Mouse (Mus musculus) MEL (cell line): ENCODE measurements around the gene Porcn. TPM values are rescaled to one million over a fixed set of nuclear protein-coding genes. Genes with fewer than 3 reads are reported as not detected.

Source experiments
- DNase-seq: peaks from one replicate; pipeline ENCODE4 v3.0.0; 2011; ENCODE audit warnings: low read depth, low spot score
- H3K27ac ChIP-seq: 2 replicates; pipeline ENCODE4 v1.5.1; 2012; ENCODE audit warnings: low read depth, mild to moderate bottlenecking, control low read depth, low read length, moderate library complexity; ENCODE audit not compliant: control insufficient read depth
- H3K27me3 ChIP-seq, 2 experiments: fragments of 150-350 bp in 1 of 2; sonication (generic) in 1 of 2; 2 replicates each; pipeline ENCODE4 v1.6.1; 2012; ENCODE audit warnings: low read length in 2 of 2, mild to moderate bottlenecking in 2 of 2, improper control_type of control experiment in 1 of 2, moderate library complexity in 1 of 2; ENCODE audit not compliant: insufficient read depth in 2 of 2, control insufficient read depth in 1 of 2
- H3K36me3 ChIP-seq, 2 experiments: 2 replicates each; pipeline ENCODE4 v1.6.1; 2012 to 2014; ENCODE audit warnings: low read length in 2 of 2, improper control_type of control experiment in 1 of 2, inconsistent platforms in 1 of 2, mild to moderate bottlenecking in 1 of 2; ENCODE audit not compliant: insufficient read depth in 2 of 2, control insufficient read depth in 1 of 2
- H3K4me1 ChIP-seq, 2 experiments: fragments of 150-350 bp in 1 of 2; sonication (generic) in 1 of 2; 2 replicates each; pipeline ENCODE4 v1.6.1; 2012; ENCODE audit warnings: low read length in 2 of 2, improper control_type of control experiment in 1 of 2, mild to moderate bottlenecking in 1 of 2; ENCODE audit not compliant: insufficient read depth in 2 of 2, control insufficient read depth in 1 of 2
- H3K4me3 ChIP-seq, 2 experiments: fragments of 150-350 bp in 1 of 2; sonication (generic) in 1 of 2; 2 replicates each; pipeline ENCODE4 v1.5.1; 2012; ENCODE audit warnings: low read depth in 2 of 2, low read length in 2 of 2, mild to moderate bottlenecking in 2 of 2, moderate library complexity in 2 of 2, control low read depth in 1 of 2, improper control_type of control experiment in 1 of 2; ENCODE audit not compliant: control insufficient read depth in 1 of 2, insufficient read depth in 1 of 2
- H3K79me2 ChIP-seq: 2 replicates; pipeline ENCODE4 v1.6.1; 2012; ENCODE audit warnings: mild to moderate bottlenecking, low read length, moderate library complexity; ENCODE audit not compliant: control insufficient read depth, poor library complexity, insufficient read depth
- H3K9ac ChIP-seq: 2 replicates; pipeline ENCODE4 v1.6.1; 2012; ENCODE audit warnings: low read depth, mild to moderate bottlenecking, control low read depth, low read length, moderate library complexity; ENCODE audit not compliant: control insufficient read depth, poor library complexity, severe bottlenecking
- H3K9me3 ChIP-seq: fragments of 150-350 bp; sonication (generic); replicated peaks from 2 replicates; pipeline ENCODE4 v1.6.1; 2012; ENCODE audit warnings: mild to moderate bottlenecking, low read length, improper control_type of control experiment, moderate library complexity; ENCODE audit not compliant: insufficient read depth
- E2F4 ChIP-seq: IDR thresholded peaks from 2 replicates; pipeline ENCODE4 v1.6.1; 2011; ENCODE audit warnings: low read depth, low read length, improper control_type of control experiment, borderline replicate concordance
- EP300 ChIP-seq, 2 experiments: IDR thresholded peaks; 2 replicates each; pipeline ENCODE4 v1.6.1; 2011; ENCODE audit warnings: improper control_type of control experiment in 2 of 2, low read length in 2 of 2, low read depth in 1 of 2, mild to moderate bottlenecking in 1 of 2
- ETS1 ChIP-seq: IDR thresholded peaks from 2 replicates; pipeline ENCODE4 v1.6.1; 2012; ENCODE audit warnings: low read depth, mild to moderate bottlenecking, inconsistent platforms, low read length, improper control_type of control experiment, moderate library complexity
- GABPA ChIP-seq: IDR thresholded peaks from 2 replicates; pipeline ENCODE4 v1.6.1; 2012; ENCODE audit warnings: low read depth, mild to moderate bottlenecking, inconsistent platforms, low read length, improper control_type of control experiment, moderate library complexity
- GATA1 ChIP-seq: IDR thresholded peaks from 2 replicates; pipeline ENCODE4 v1.6.1; 2011; ENCODE audit warnings: low read depth, low read length, improper control_type of control experiment
- NRF1 ChIP-seq: IDR thresholded peaks from 2 replicates; pipeline ENCODE4 v1.6.1; 2014; ENCODE audit warnings: low read depth, mild to moderate bottlenecking, inconsistent platforms, low read length, improper control_type of control experiment, moderate library complexity; ENCODE audit not compliant: poor library complexity, insufficient read depth, severe bottlenecking
- RCOR1 ChIP-seq: IDR thresholded peaks from 2 replicates; pipeline ENCODE4 v1.6.1; 2012; ENCODE audit warnings: low read depth, mild to moderate bottlenecking, inconsistent platforms, low read length, improper control_type of control experiment
- TAL1 ChIP-seq: IDR thresholded peaks from 2 replicates; pipeline ENCODE4 v1.6.1; 2012; ENCODE audit warnings: mild to moderate bottlenecking, inconsistent platforms, low read length, moderate library complexity, mixed read lengths
- TBP ChIP-seq: IDR thresholded peaks from 2 replicates; pipeline ENCODE4 v1.8.0; 2011; ENCODE audit warnings: low read depth, low read length, improper control_type of control experiment
- TCF12 ChIP-seq: IDR thresholded peaks from 2 replicates; pipeline ENCODE4 v1.6.1; 2014; ENCODE audit warnings: low read depth, mild to moderate bottlenecking, inconsistent platforms, low read length, improper control_type of control experiment, moderate library complexity
- USF2 ChIP-seq, 2 experiments: IDR thresholded peaks; 2 replicates each; pipeline ENCODE4 v1.6.1; 2011 to 2012; ENCODE audit warnings: improper control_type of control experiment in 2 of 2, low read length in 2 of 2, borderline replicate concordance in 1 of 2, inconsistent platforms in 1 of 2, low read depth in 1 of 2, mild to moderate bottlenecking in 1 of 2; ENCODE audit not compliant: insufficient read depth in 1 of 2
- ZKSCAN1 ChIP-seq: IDR thresholded peaks from 2 replicates; pipeline ENCODE4 v1.6.1; 2012; ENCODE audit warnings: low read depth, mild to moderate bottlenecking, inconsistent platforms, low read length, improper control_type of control experiment, moderate library complexity
- polyA plus RNA-seq, 2 experiments: library from polyadenylated mRNA; stranded (reverse) in 1 of 2; unstranded in 1 of 2; fragments of >175 nt in 1 of 2; fragments of >200 nt in 1 of 2; gene quantifications; 2 replicates each; pipeline versions ENCODE4 v1.2.1 to v1.2.4; 2012; ENCODE audit warnings: low replicate concordance in 2 of 2, low read depth in 1 of 2; ENCODE audit not compliant: insufficient read length in 2 of 2, insufficient read depth in 1 of 2, missing spikeins in 1 of 2
- total RNA-seq: library from RNA; depleted of rRNA; stranded (reverse); fragments of 300-350 nt; gene quantifications from 2 replicates; pipeline ENCODE4 v1.2.3, GENCODE M21; 2012

The Porcn gene
- total and polyA plus RNA-seq, 3 experiments: 3.5 to 16.1 TPM; not detected in 1

DNA sequence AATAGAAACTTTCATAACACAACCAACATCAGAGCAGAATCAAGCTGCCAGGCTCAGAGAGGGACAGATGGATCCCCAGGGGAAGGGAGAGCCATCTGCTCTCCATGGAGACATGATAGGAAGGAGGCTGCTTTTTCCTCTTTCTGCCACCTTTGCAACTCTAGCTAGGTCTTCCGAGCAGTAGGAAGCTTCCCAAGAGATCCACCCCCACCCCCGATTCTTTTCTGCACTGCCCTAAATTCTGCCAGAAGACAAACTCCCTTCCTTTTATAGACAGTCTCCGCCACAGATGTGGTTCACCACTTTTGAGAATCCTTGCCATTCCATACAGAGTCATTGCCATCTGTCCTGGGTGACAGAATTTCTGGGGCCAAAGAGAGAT is 16.0 kb upstream of the Porcn start:
- Histone ChIP-seq H3K4me1 (peaks cover 0 to 26% of the 10 kb centered on the region in 2 experiments; a peak in 3 of 4 replicates), H3K4me3 (no peak overlapping the region), H3K9ac (no peak overlapping the region), H3K27ac (no peak overlapping the region), H3K79me2 (no peaks in the 10 kb centered on the region), H3K27me3 (no peaks in the 10 kb centered on the region), H3K36me3 (peaks cover 0 to 6% of the 10 kb centered on the region in 2 experiments; a peak in 2 of 4 replicates), H3K9me3 (no peaks in the 10 kb centered on the region)
- DNase-seq: no peak
- no peak for TF ChIP-seq NRF1
- no peak for TF ChIP-seq GABPA
- TF ChIP-seq ZKSCAN1: no peak
- no peak for TF ChIP-seq E2F4
- no peak for TF ChIP-seq TBP
- TF ChIP-seq TAL1: no peak
- TF ChIP-seq RCOR1: no peak
- TF ChIP-seq, all 39 proteins: peak for 0

DNA sequence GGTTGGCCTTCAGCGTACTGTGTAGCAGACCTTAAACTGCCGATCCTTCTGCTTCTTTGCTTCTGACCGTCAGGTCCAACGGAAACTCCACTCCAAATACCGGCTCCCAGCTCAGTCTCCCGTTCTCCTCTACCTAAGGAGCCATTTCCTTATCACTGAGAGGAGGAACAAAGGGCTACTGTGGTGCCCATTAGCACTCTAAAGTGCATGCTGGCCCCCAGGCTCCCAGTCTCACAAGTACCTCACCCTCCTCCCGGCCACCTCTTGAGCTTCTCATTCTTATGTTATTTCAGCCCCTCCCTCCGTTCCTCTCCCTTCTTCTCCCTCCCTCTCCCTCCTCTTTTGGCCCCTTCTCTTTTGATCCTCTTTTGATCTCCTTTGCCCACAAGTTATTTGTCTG is 13.3 kb upstream of the Porcn start:
- Histone ChIP-seq H3K79me2 (no peaks in the 10 kb centered on the region), H3K4me3 (no peak overlapping the region), H3K9ac (no peak overlapping the region), H3K36me3 (peaks cover 0 to 6% of the 10 kb centered on the region in 2 experiments; a peak in 2 of 4 replicates), H3K27me3 (no peaks in the 10 kb centered on the region), H3K27ac (no peak overlapping the region), H3K4me1 (peaks cover 0 to 28% of the 10 kb centered on the region in 2 experiments; a peak in 3 of 4 replicates), H3K9me3 (no peaks in the 10 kb centered on the region)
- DNase-seq: no peak
- TF ChIP-seq RCOR1: no peak

DNA sequence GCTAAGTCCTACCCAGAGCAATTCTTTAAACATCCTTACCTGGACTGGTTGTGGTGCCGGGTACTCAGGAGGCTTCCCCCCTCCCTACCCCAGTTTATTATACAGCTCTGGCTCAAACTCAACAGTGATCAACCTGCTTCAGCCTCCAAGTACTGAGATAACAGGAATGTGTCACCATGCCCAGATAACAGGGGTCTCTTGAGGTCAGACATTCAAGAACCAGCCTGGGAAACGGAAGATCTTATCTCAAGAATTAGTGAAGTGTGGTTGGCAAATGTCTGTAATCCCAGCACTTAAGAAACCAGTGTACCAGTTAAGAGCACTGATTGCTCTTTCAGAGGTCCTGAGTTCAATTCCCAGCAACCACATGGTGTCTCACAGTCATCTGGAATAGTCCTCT is 11.8 kb upstream of the Porcn start:
- no peak for DNase-seq
- Histone ChIP-seq H3K4me1 (peaks cover 0 to 23% of the 10 kb centered on the region in 2 experiments; a peak in 3 of 4 replicates), H3K36me3 (peaks cover 0 to 6% of the 10 kb centered on the region in 2 experiments; a peak in 2 of 4 replicates), H3K27ac (no peak overlapping the region), H3K9ac (no peak overlapping the region), H3K79me2 (no peaks in the 10 kb centered on the region), H3K9me3 (no peaks in the 10 kb centered on the region), H3K27me3 (no peaks in the 10 kb centered on the region), H3K4me3 (no peak overlapping the region)
- TF ChIP-seq GATA1 (peak; percentile 65), ZKSCAN1 (no peak), USF2 (IDR thresholded peaks at IDR 0.05; ENCODE audit: borderline replicate concordance in 1 of 2, insufficient read depth in 1 of 2, low read depth in 1 of 2, low read length in 2 of 2) (no peak), EP300 (IDR thresholded peaks at IDR 0.05; ENCODE audit: low read depth in 1 of 2, low read length in 2 of 2) (peak; percentile 39 to 57; a peak in 3 of 4 replicates), ETS1 (peak; percentile 44; the same call in 1 of the 2 replicates), TCF12 (0 out of 2 replicates have a peak, but pooled peaks have one; percentile 29), RCOR1 (peak; percentile 75)
